Mouse (Mus musculus) mature B cell (primary cell): ENCODE data around the gene Asb7.

Experiments used
- in situ Hi-C: fragments of 300-500 bp; cut with MboI; formaldehyde crosslinking; loops from 2 replicates; pipeline ENCODE4 v1.14.3; 2019

Gene Asb7

DNA sequence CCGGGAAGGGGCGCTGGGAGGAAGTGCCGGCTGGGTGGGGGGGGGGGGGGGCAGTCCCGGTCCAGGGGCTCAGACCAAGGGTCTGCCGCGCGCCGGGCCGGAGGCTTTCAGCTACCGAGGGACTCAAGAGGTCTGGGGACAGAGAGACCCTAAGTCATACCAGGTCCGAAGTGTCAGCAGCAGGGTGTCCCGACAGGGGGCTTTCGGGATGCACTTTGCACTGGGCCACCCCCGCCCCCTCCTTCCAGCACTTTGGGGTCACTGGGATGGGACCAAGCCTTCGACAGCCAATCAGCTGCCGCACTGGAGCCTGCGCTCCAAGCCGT, at the start of gene Asb7:
Asb7 (minus strand) TSS at position 303 of the 326 bp plus-strand sequence.
- in situ Hi-C loops, result loop anchor here (25.0 kb wide), 2 partner anchors 602 to 948 kb away; partner anchors contain the start of genes Lrrc28, Selenos and Ttc23

GRCm38 (mm10) chr7:66737418-66737817, 48.0 kb upstream of the Asb7 start:
- in situ Hi-C loops, result no loop called here

- in situ Hi-C loops, result no loop called here
Measured at GRCm38 (mm10) chr7:66734993-66735392, 45.6 kb upstream of the Asb7 start.

DNA sequence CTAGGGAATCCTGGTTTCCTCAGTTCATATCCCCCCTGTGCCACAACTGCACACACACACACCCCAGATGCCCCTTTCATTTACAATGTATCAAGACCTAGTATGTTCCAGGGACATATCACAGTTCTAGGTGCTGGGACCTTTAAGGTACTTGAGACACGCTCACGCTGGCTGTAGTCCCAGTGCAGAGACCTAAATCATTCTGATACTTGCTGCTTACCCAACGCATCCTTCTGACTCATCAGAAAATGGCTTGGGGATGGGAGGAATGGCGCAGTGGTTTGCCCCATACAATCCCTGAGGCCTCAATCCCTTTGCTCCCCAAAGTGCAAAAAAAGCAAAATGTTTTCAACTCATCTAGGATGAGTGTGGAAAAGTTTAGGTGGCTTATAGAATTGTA, 45.1 kb upstream of the Asb7 start:
- in situ Hi-C loops, result no loop called here

- in situ Hi-C loops, result no loop called here
Measured at GRCm38 (mm10) chr7:66733882-66734281, 44.5 kb upstream of the Asb7 start.

DNA sequence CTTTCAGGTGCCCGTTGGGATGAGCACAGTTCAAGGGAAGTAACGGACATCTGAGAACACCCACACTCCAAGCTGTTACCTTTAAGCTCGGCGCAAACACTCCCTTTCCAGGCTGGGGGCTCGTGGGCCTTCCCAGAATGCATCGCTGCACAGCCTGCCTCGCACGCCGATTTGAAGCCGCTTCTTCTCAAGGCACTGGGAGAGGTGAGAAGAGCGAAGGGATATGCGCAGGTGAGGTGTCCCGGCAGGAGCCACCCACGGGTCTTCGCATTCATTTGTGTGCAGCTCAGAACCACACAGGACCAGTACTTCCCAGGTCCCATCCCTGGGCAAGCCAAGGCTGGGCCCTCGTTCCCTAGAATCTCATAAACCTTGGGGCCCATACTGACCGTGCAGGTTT, 44.0 kb upstream of the Asb7 start:
- in situ Hi-C loops, result no loop called here

DNA sequence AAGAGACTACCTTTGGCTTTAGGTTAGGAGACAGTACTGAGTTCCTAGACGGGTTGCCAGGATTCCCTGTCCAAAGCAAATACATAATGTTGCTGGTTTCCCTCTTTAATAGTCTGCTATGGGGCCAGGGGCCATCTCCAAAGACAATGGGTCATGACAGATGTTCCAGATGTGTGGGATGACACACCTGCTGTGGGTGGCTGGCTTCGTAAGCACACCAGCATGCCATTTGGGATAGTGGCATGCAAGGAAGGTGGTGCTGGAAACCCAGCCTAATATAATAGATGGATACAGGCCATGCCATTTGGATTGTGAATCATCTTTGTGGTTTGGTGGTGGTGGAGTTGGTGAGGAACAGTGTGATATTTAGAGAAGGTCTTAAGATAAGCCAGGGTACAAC, 39.8 kb upstream of the Asb7 start:
- in situ Hi-C loops, result no loop called here

GRCm38 (mm10) chr7:66728072-66728471, 38.7 kb upstream of the Asb7 start:
- in situ Hi-C loops, result no loop called here

GRCm38 (mm10) chr7:66724954-66725353, 35.6 kb upstream of the Asb7 start:
- in situ Hi-C loops, result loop anchor here (25.0 kb wide), 1 partner anchor 487 kb away; the partner anchor contains the start of gene Lysmd4

GRCm38 (mm10) chr7:66724514-66724913, 35.1 kb upstream of the Asb7 start:
- in situ Hi-C loops, result loop anchor here (25.0 kb wide), 1 partner anchor 488 kb away; the partner anchor contains the start of gene Lysmd4

DNA sequence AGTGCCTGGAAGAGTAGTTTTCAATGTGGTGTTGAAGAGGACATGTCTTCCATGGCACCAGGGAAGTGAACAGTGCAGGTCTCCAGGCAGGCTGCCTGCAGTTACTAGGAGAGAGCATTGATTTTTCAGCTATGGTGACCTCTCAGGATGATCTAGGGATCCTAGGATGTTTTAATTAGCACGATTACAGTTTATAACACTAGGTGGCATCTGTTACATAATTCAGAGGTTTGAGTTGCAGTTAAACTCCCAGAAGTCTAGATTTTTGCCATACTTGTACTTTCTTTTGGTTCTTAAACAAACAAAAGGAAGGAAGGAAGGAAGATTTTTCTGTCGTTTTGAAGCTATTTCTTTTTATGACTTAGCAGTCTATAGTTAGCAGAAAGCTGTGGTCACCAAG, 21.8 kb upstream of the Asb7 start:
- in situ Hi-C loops, result loop anchor here (25.0 kb wide), 1 partner anchor 501 kb away; the partner anchor contains the start of gene Lysmd4

DNA sequence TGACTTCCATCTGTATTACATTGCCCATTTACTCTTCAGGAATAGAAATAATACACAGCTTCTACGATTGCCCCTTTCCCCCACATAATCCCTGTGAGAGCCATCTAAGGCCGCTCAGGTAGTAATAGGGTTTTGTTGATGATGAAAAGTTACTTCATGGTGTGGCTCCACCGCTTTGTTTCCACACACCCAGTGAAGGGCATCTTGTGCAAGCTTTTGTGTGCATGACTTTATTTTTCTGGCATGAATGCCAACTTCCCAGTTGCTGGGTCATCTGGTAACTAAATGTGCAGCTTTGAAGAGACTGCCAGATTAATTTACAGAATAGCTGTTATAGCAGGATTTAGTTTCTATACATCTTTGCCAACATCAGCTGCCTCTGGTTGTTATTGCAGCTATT, 15.2 kb upstream of the Asb7 start:
- in situ Hi-C loops, result loop anchor here (25.0 kb wide), 1 partner anchor 508 kb away; the partner anchor contains the start of gene Lysmd4

- in situ Hi-C loops, result loop anchor here (25.0 kb wide), 1 partner anchor 510 kb away; the partner anchor contains the start of gene Lysmd4
Measured at GRCm38 (mm10) chr7:66702721-66703120, 13.3 kb upstream of the Asb7 start.

DNA sequence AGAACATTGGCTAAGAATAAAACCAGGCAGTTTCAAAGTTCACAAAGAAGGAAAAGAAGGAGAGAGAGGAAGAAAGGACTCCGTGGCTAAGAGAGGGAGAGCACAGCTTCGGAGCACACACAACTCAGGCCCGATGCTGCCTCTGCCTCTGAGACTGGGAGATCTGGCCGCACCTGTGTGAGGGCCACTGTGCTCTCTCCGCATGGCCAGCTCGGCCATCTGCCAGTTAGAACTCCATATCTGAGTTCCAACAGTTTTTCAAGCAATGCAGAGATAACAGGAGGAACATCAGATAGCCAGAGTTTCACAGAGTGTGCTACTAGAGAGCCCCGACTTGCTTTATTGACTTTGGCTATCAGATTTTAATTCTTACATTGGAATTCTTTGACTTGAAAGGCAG, 5.1 kb upstream of the Asb7 start:
- in situ Hi-C loops, result loop anchor here (25.0 kb wide), 2 partner anchors 607 to 943 kb away; partner anchors contain the start of genes Lrrc28, Selenos and Ttc23

DNA sequence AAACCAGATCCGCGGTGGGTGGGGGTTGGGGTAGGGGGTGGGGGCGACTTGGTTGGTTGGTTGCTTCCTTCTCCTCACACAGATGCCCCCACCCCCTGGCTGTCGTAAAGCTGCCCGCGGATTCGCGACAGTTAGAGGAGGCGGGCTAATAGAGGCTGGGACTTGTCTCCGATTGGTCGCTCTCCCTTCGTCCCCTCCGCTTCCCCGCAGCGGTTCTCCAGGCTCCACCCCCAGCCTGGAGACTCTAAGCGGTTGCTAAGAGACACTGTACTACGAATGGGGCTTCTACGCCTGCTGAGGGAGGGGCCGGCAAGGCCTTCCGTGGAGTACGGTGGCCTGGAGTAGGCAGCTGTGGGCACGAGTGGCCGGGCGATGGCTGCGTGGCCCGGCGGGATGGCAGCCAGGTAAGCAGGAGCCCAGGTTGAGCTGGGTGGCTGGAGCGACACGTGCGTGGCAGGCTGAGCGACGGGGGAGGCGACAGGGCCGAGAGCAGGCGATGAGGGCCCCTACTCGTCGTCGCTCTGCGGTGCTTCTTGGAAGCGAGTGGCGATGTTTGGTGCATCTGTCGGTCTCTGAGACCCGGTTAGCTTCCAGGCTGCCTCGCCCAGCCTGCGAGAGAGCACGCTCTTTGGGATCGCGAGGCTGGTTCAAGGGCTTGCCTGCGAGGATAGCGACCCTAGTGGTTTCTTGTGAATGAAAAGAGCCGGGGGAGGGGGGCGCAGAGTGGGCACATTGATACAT, 394 bp upstream of the Asb7 start, which contains the start of gene Lins1:
Lins1 (plus strand) TSS at position 270 of the 741 bp plus-strand sequence.
- in situ Hi-C loops, result loop anchor here (25.0 kb wide), 2 partner anchors 602 to 948 kb away; partner anchors contain the start of genes Lrrc28, Selenos and Ttc23

- in situ Hi-C loops, result loop anchor here (25.0 kb wide), 2 partner anchors 601 to 949 kb away; partner anchors contain the start of genes Lrrc28, Selenos and Ttc23
Measured at GRCm38 (mm10) chr7:66688721-66689120, 675 bp downstream of the Asb7 start.

GRCm38 (mm10) chr7:66682119-66682863, 7.1 kb downstream of the Asb7 start:
- in situ Hi-C loops, result loop anchor here (25.0 kb wide), 2 partner anchors 595 to 955 kb away; partner anchors contain the start of genes Lrrc28, Selenos and Ttc23

- in situ Hi-C loops, result loop anchor here (25.0 kb wide), 2 partner anchors 588 to 962 kb away; partner anchors contain the start of genes Lrrc28, Selenos and Ttc23
Measured at GRCm38 (mm10) chr7:66675800-66676199, 13.6 kb downstream of the Asb7 start.

GRCm38 (mm10) chr7:66667064-66667463, 22.3 kb downstream of the Asb7 start:
- in situ Hi-C loops, result loop anchor here (25.0 kb wide), 1 partner anchor 355 kb away; no protein-coding TSS in a partner anchor

DNA sequence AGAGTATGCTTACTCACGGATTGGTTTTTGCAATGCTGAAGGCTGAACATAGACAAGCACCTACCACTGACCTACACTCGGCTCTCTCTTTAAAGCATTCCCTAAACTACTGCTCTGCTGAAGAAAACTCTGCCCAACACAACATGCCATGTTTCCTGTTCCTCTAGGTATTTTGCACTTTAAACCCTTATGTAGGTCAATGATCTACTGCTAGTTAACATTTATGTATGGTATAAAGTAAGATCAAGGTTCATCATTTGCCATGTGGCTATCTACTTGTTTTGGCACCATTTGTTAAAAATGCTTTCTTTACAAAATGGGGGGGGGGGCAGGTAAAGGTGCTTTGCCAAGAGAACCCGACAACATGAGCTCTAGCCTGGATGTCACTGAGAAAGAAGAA, 25.8 kb downstream of the Asb7 start:
- in situ Hi-C loops, result loop anchor here (25.0 kb wide), 1 partner anchor 351 kb away; no protein-coding TSS in a partner anchor

GRCm38 (mm10) chr7:66661572-66661971, 27.8 kb downstream of the Asb7 start:
- in situ Hi-C loops, result loop anchor here (25.0 kb wide), 1 partner anchor 349 kb away; no protein-coding TSS in a partner anchor

GRCm38 (mm10) chr7:66660972-66661371, 28.4 kb downstream of the Asb7 start:
- in situ Hi-C loops, result loop anchor here (25.0 kb wide), 1 partner anchor 349 kb away; no protein-coding TSS in a partner anchor
